Mouse (Mus musculus): Measurements from ENCODE around the gene Calcrl. TPM values are rescaled to one million over a fixed set of nuclear protein-coding genes. Genes with fewer than 3 reads are reported as not detected.

Calcrl gene
- 10 to 100 TPM; 15.9 to 17.4 TPM for polyA plus RNA-seq (2017; shearing (Covaris generic))

DNA sequence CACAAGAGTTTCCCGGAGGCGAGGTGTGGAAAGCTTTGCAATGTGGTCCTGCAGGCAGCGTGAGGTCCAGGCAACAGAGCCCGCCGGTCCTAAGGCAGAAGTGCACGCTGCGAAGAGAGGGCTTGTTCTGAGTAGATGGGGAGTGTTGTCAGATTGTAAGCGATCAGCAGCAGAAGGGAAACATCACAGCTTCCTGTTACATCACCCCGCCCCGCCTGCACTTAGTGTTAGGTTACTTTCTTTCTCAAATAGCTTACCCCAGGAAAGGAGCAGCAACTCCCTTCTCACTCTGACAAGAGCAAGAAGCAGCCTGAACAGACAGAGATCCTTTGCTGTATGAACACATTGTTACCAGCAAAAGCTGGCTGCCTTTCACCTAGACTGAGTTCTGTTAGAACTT is at the start of gene Calcrl:
Calcrl (minus strand) TSS at position 274 of the 400 bp plus-strand sequence.

Other genes starting within 250 kb of the Calcrl start
- gene Tfpi, start 51.4 kb upstream of the Calcrl start, polyA plus RNA-seq (2017; shearing (Covaris generic)): 10 to 100 TPM in 1 of 2 experiments, 1 to 10 TPM in 1; 5.8 to 11.9 TPM
- gene Ctnnd1, start 225.4 kb upstream of the Calcrl start, polyA plus RNA-seq (2017; shearing (Covaris generic)): 1 to 10 TPM in 1 of 2 experiments, under 1 TPM in 1; 0.62 to 2.2 TPM
- gene Btbd18, start 233.7 kb upstream of the Calcrl start, polyA plus RNA-seq (2017; shearing (Covaris generic)): under 1 TPM in 1 of 2 experiments, not detected in 1; 0.23 TPM
- gene Selenoh, start 245.4 kb upstream of the Calcrl start, polyA plus RNA-seq (2017; shearing (Covaris generic)): 100 to 1,000 TPM; 110 to 128 TPM

Measured in activated CD4-positive, CD25-positive, alpha-beta regulatory T cell (primary cell).